In genomic region chr11:118894835-118895234, GRCm38 (mm10) we compare ENCODE assay signal across 22 mouse cellular contexts.
"Had no signal": no experiment of that assay in that cellular context is flagged by ENCODE, and none has a peak within 500 bp of the region (broad histone marks: within the 10 kb centered on the region; RNA-seq: fewer than 3 reads in every experiment).

No protein-coding gene starts in this region.

- H3K9me3 ChIP-seq: intestine, embryonic 15.5 days; kidney, embryonic 15.5 days; limb, embryonic 10.5 days; limb, embryonic 13.5 days; liver, embryonic 12.5 days; liver, embryonic 15.5 days; lung, embryonic 15.5 days; megakaryocyte, embryonic 14.5 days; midbrain, embryonic 12.5 days had no signal

- H3K4me2 ChIP-seq: intestine, embryonic 15.5 days; kidney, embryonic 15.5 days; limb, embryonic 13.5 days; liver, embryonic 12.5 days; liver, embryonic 15.5 days; lung, embryonic 15.5 days; midbrain, embryonic 12.5 days had no signal

- H3K9ac ChIP-seq: intestine, embryonic 15.5 days; kidney, embryonic 15.5 days; limb, embryonic 13.5 days; liver, embryonic 12.5 days; liver, embryonic 15.5 days; lung, embryonic 15.5 days; midbrain, embryonic 12.5 days had no signal

- H3K4me1 ChIP-seq: intestine, embryonic 15.5 days; liver, embryonic 12.5 days; liver, embryonic 15.5 days; lung, embryonic 15.5 days; megakaryocyte, embryonic 14.5 days had no signal

- ATAC-seq: intestine, embryonic 15.5 days; liver, embryonic 12.5 days had no signal

- H3K36me3 ChIP-seq: intestine, embryonic 15.5 days; kidney, embryonic 15.5 days; limb, embryonic 10.5 days; limb, embryonic 13.5 days; liver, embryonic 12.5 days; liver, embryonic 15.5 days; lung, embryonic 15.5 days; midbrain, embryonic 12.5 days had no signal

- DNase-seq: kidney, adult 11 months; kidney, adult 8-10 months; kidney, postnatal 10 days; kidney, postnatal 4 days; layer of hippocampus, postnatal 36 days; liver; lung, adult 18-20 months; lung, postnatal 10 days; lung, postnatal 36 days; thymus, adult 2 months; thymus, postnatal 14 days; thymus, postnatal 4 days had no signal

- H3K27me3 ChIP-seq: liver, embryonic 15.5 days had no signal

- H3K4me3 ChIP-seq: intestine, embryonic 15.5 days; kidney, embryonic 15.5 days; limb, embryonic 10.5 days; limb, embryonic 13.5 days; liver, embryonic 12.5 days; liver, embryonic 15.5 days; lung, embryonic 15.5 days; megakaryocyte, embryonic 14.5 days; midbrain, embryonic 12.5 days had no signal

- H3K27ac ChIP-seq: intestine, embryonic 15.5 days; kidney, embryonic 15.5 days; limb, embryonic 10.5 days; limb, embryonic 13.5 days; liver, embryonic 12.5 days; liver, embryonic 15.5 days; lung, embryonic 15.5 days; midbrain, embryonic 12.5 days; stomach, postnatal 0 days had no signal
